ENCODE assay signal across 8 mouse cellular contexts in the genomic region with DNA sequence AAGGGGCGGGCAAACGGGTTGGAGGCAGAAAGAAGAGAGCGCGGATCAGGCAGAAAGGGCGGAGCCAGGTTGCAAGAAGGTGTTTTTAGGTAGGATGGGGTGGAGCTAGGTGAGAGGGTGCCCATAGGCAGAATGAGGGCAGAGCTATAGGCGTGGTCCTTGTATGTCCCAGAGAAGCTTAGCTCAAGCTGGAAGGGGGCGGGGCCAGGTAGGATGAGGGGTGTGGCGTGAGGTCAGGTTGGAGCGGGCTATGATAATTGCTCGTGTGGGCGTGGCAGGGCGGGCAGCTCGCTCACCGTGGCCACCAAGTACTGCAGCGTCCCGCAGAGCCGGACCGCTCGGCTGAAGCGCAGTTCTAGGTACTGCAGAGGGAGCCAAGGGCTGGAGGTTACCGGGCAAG. TPM values are rescaled to one million over a fixed set of nuclear protein-coding genes. Genes with fewer than 3 reads are reported as not detected.
DNase-seq lines count a peak whose midpoint lies in the region; ATAC-seq lines count a peak whose summit lies in the region.

No protein-coding gene starts in this region.

- ATAC-seq in embryonic facial prominence, embryonic 15.5 days (ENCODE audit: insufficient number of reproducible peaks, low FRiP score, low TSS enrichment, low read depth) = 0 out of 2 replicates have a peak, but pooled peaks have one; percentile 30
- ATAC-seq in limb, embryonic 12.5 days (ENCODE audit: insufficient number of reproducible peaks, insufficient read depth, low FRiP score, low TSS enrichment, low read depth) = no peak
- no peak for ATAC-seq in monocyte, adult 5-6 weeks (replicated peaks; ENCODE audit: insufficient number of reproducible peaks, low FRiP score, low TSS enrichment, poor library complexity, severe bottlenecking)

- peak; percentile 58 for DNase-seq in embryo, embryonic 10 days (ENCODE audit: low spot score)
- DNase-seq in embryo, embryonic 11 days = no peak
- peak; percentile 57 for DNase-seq in naive thymus-derived CD4-positive, alpha-beta T cell, adult 2 months (ENCODE audit: low read depth)
- no peak for DNase-seq in ovary, postnatal 10 days (ENCODE audit: low spot score)
- DNase-seq in heart, postnatal 4 days = no peak

- 3% methylated on average over 21 of the region's 21 CpGs for WGBS in embryonic facial prominence, embryonic 15.5 days
- whole genome bisulfite sequencing in limb, embryonic 12.5 days = 5% methylated on average over 21 of the region's 21 CpGs

- H3K9me3 ChIP-seq in embryonic facial prominence, embryonic 15.5 days (replicated peaks) = no peaks in the 10 kb centered on the region
- H3K9me3 ChIP-seq in limb, embryonic 12.5 days = no peaks in the 10 kb centered on the region

- H3K4me2 ChIP-seq in embryonic facial prominence, embryonic 15.5 days (replicated peaks) = peak overlapping the region; percentile 44
- no peak overlapping the region for H3K4me2 ChIP-seq in limb, embryonic 12.5 days

- H3K4me1 ChIP-seq in embryonic facial prominence, embryonic 15.5 days = peaks cover 35% of the 10 kb centered on the region
- H3K4me1 ChIP-seq in limb, embryonic 12.5 days (replicated peaks) = peaks cover 33% of the 10 kb centered on the region

- H3K27me3 ChIP-seq in embryonic facial prominence, embryonic 15.5 days = peaks cover 49% of the 10 kb centered on the region
- H3K27me3 ChIP-seq in limb, embryonic 12.5 days = peaks cover 71% of the 10 kb centered on the region

- H3K27ac ChIP-seq in embryonic facial prominence, embryonic 15.5 days (replicated peaks) = no peak overlapping the region
- no peak overlapping the region for H3K27ac ChIP-seq in limb, embryonic 12.5 days

- H3K36me3 ChIP-seq in embryonic facial prominence, embryonic 15.5 days = peaks cover 20% of the 10 kb centered on the region
- H3K36me3 ChIP-seq in limb, embryonic 12.5 days = peaks cover 32% of the 10 kb centered on the region

- no peak overlapping the region for H3K9ac ChIP-seq in embryonic facial prominence, embryonic 15.5 days
- H3K9ac ChIP-seq in limb, embryonic 12.5 days (replicated peaks) = no peak overlapping the region

- H3K4me3 ChIP-seq in embryonic facial prominence, embryonic 15.5 days (replicated peaks) = peak overlapping the region; percentile 26
- H3K4me3 ChIP-seq in limb, embryonic 12.5 days (replicated peaks) = 0 out of 2 replicates have a peak overlapping the region, but pooled peaks have one; percentile 38

RNA-seq across cellular contexts. Expression of gene Slc5a5, which starts 1.2 kb away (rescaled TPM):
- 0.45 and 0.64 TPM in 2 replicates for polyA plus RNA-seq in embryonic facial prominence, embryonic 15.5 days (2015; fragmentation: Nextera tagmentation; extraction: Ambion mirVana)
- 0.15 and 0.29 TPM in 2 replicates for polyA plus RNA-seq in limb, embryonic 12.5 days (2016; fragmentation: Nextera tagmentation; extraction: Ambion mirVana)
- total RNA-seq in monocyte, adult 5-6 weeks (2017) = not detected in 3 replicates
- total RNA-seq in heart, postnatal 4 days (2021) = under 1 TPM in 1 of 2 experiments, not detected in 1; 0.11 TPM

RNA-seq across cellular contexts. Expression of gene Rpl18a, which starts 5.9 kb away (rescaled TPM):
- polyA plus RNA-seq in embryonic facial prominence, embryonic 15.5 days (2015; fragmentation: Nextera tagmentation; extraction: Ambion mirVana) = 4,781 and 4,906 TPM in 2 replicates
- polyA plus RNA-seq in limb, embryonic 12.5 days (2016; fragmentation: Nextera tagmentation; extraction: Ambion mirVana) = 3,693 and 3,808 TPM in 2 replicates
- total RNA-seq in monocyte, adult 5-6 weeks (2017) = 1,371 to 1,607 TPM (median 1,447 TPM) in 3 replicates
- total RNA-seq in heart, postnatal 4 days (2021) = 1,000 to 10,000 TPM; 1,266 to 1,294 TPM

RNA-seq across cellular contexts. Expression of gene Map1s, which starts 14.4 kb away (rescaled TPM):
- polyA plus RNA-seq in embryonic facial prominence, embryonic 15.5 days (2015; fragmentation: Nextera tagmentation; extraction: Ambion mirVana) = 50.1 and 50.2 TPM in 2 replicates
- 54.0 and 57.7 TPM in 2 replicates for polyA plus RNA-seq in limb, embryonic 12.5 days (2016; fragmentation: Nextera tagmentation; extraction: Ambion mirVana)
- 13.9 to 21.9 TPM (median 17.2 TPM) in 3 replicates for total RNA-seq in monocyte, adult 5-6 weeks (2017)
- 10 to 100 TPM; 35.2 to 36.0 TPM for total RNA-seq in heart, postnatal 4 days (2021)

RNA-seq across cellular contexts. Expression of gene Ccdc124, which starts 17.6 kb away (rescaled TPM):
- 99.6 and 104 TPM in 2 replicates for polyA plus RNA-seq in embryonic facial prominence, embryonic 15.5 days (2015; fragmentation: Nextera tagmentation; extraction: Ambion mirVana)
- polyA plus RNA-seq in limb, embryonic 12.5 days (2016; fragmentation: Nextera tagmentation; extraction: Ambion mirVana) = 119 and 127 TPM in 2 replicates
- 32.1 to 34.0 TPM (median 32.6 TPM) in 3 replicates for total RNA-seq in monocyte, adult 5-6 weeks (2017)
- 10 to 100 TPM; 42.6 to 46.2 TPM for total RNA-seq in heart, postnatal 4 days (2021)

RNA-seq across cellular contexts. Expression of gene Kcnn1, which starts 28.3 kb away (rescaled TPM):
- polyA plus RNA-seq in embryonic facial prominence, embryonic 15.5 days (2015; fragmentation: Nextera tagmentation; extraction: Ambion mirVana) = 3.8 and 5.6 TPM in 2 replicates
- polyA plus RNA-seq in limb, embryonic 12.5 days (2016; fragmentation: Nextera tagmentation; extraction: Ambion mirVana) = 4.3 and 6.0 TPM in 2 replicates
- not detected in 3 replicates for total RNA-seq in monocyte, adult 5-6 weeks (2017)
- 1 to 10 TPM; 2.5 to 3.0 TPM for total RNA-seq in heart, postnatal 4 days (2021)

Comparison
In these comparisons a context has a peak if more than half of its experiments do, and no peak if none do; other contexts are left out.
1. DNase-seq: peak in embryo, embryonic 10 days (single experiment) and naive thymus-derived CD4-positive, alpha-beta T cell, adult 2 months (single experiment); none in embryo, embryonic 11 days (single experiment), ovary, postnatal 10 days (single experiment) and heart, postnatal 4 days (single experiment).